ENCODE assay signal across 8 mouse cellular contexts in the genomic region with DNA sequence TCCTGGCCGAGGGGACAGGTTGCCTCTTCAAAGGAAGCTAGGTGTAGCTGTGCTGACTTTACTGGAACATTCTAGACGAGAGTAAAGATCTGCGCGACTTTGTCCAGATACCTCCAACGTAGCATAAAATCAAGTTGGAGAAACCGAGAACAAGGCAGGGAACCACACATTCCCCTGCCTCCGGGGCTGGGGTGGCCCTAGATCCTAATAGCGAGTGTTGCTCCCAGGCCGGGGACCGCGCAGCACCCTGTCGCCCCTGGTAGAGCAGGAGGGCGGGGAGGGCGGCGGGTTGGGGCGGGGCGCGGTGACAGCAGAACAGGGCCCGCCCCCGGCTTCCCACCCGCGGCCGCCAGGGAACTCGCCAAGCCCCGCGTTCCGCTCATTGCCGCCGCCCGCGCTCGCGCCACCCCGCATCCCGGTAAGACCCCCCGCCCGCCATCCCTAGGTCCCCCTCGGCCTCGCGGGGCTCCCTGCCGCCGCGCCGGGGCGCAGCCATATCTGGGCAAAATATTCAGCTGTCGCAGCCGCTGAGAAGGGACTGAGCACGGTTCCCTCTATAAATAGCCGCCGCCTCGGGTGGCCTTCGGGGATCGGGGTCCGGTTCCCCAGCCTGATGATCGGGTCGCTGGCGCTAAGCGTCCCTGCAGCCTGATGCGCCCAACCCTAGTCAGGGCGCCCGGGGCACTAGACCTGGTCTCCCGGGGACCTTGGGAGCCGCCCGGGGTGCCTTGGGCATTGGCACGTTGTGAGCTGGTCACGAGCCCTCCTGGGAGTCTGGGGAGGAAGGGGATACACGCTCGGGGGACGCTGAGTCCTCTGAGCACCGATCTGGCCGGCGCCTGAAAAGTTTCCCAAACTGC. TPM values are rescaled to one million over a fixed set of nuclear protein-coding genes. Genes with fewer than 3 reads are reported as not detected.
DNase-seq lines count a peak whose midpoint lies in the region; ATAC-seq lines count a peak whose summit lies in the region.

A gene (plus strand): TSS at position 44 of the 860 bp plus-strand sequence.

- no peaks in the 10 kb centered on the region for H3K9me3 ChIP-seq in hindbrain, embryonic 13.5 days

- WGBS in hindbrain, embryonic 13.5 days, result 1% methylated on average over 61 of the region's 72 CpGs

- peak within 1 kb of the TSS; percentile 57 for H3K4me3 ChIP-seq in hindbrain, embryonic 13.5 days

- DNase-seq in cerebellum, adult 9-11 months, result peak; percentile 83
- peak; percentile 68 for DNase-seq in gastrocnemius, adult 18-20 months (ENCODE audit: low spot score)
- DNase-seq in layer of hippocampus, postnatal 25 days (ENCODE audit: extremely low spot score in 1 of 2, low spot score in 1 of 2), result peak; percentile 51 to 61
- DNase-seq in lung, postnatal 14 days, result peak; percentile 72
- DNase-seq in retina, postnatal 7 days (ENCODE audit: low read depth, low spot score), result peak; percentile 17
- DNase-seq in urinary bladder, postnatal 36 days (ENCODE audit: low spot score in 2 of 2), result peak; percentile 14 to 31

- H3K36me3 ChIP-seq in hindbrain, embryonic 13.5 days, result no peaks in the 10 kb centered on the region

- H3K27me3 ChIP-seq in hindbrain, embryonic 13.5 days, result peaks cover 65% of the 10 kb centered on the region

- peak within 1 kb of the TSS; percentile 76 for H3K9ac ChIP-seq in hindbrain, embryonic 13.5 days

- H3K27ac ChIP-seq in hindbrain, embryonic 13.5 days, result no peak within 1 kb of the TSS

- peaks cover 28% of the 10 kb centered on the region for H3K4me1 ChIP-seq in hindbrain, embryonic 13.5 days (replicated peaks)

- peak; percentile 51 for ATAC-seq in activated CD4-positive, CD25-positive, alpha-beta regulatory T cell, adult 4 months
- peak; percentile 69; the same call in 1 of the 2 replicates for ATAC-seq in hindbrain, embryonic 13.5 days (ENCODE audit: low FRiP score)

- peak within 1 kb of the TSS; percentile 95 for H3K4me2 ChIP-seq in hindbrain, embryonic 13.5 days

RNA-seq across cellular contexts. Expression of the gene that starts here (rescaled TPM):
- polyA plus RNA-seq in activated CD4-positive, CD25-positive, alpha-beta regulatory T cell, adult 4 months (2017; shearing (Covaris generic)), result 1 to 10 TPM; 1.6 to 4.0 TPM
- 100 to 1,000 TPM; 163 to 194 TPM for total RNA-seq in gastrocnemius, adult 18-20 months (2021)
- polyA plus RNA-seq in hindbrain, embryonic 13.5 days (2015; fragmentation: Nextera tagmentation; extraction: Ambion mirVana), result 1.9 and 2.1 TPM in 2 replicates
- 10 to 100 TPM; 20.7 to 20.9 TPM for total RNA-seq in layer of hippocampus, postnatal 25 days (2021)

Comparison
In these comparisons a context has a peak if more than half of its experiments do, and no peak if none do; other contexts are left out.
1. RNA of the gene that starts here (total RNA-seq): 163 to 194 TPM in gastrocnemius, adult 18-20 months; 20.7 to 20.9 TPM in layer of hippocampus, postnatal 25 days; every median in the first group is over 4 times any median in the second.
2. DNase-seq: peak in every context shown above with its lines; median percentile 83 in cerebellum, adult 9-11 months; 72 in lung, postnatal 14 days; 68 in gastrocnemius, adult 18-20 months; 56 in layer of hippocampus, postnatal 25 days; 22 in urinary bladder, postnatal 36 days; 17 in retina, postnatal 7 days.